Mouse (Mus musculus) erythroblast, embryonic 14.5 days (primary cell): ENCODE results near the gene Prox1.

Experiments used
- GATA1 ChIP-seq: IDR thresholded peaks from 2 replicates; pipeline ENCODE4 v1.6.1; 2012; ENCODE audit warnings: low read length, inconsistent platforms, mixed read lengths
- TAL1 ChIP-seq: IDR thresholded peaks from 3 replicates; pipeline ENCODE4 v1.6.1; 2012; ENCODE audit warnings: low read length, inconsistent platforms, mixed read lengths

- TF ChIP-seq TAL1 (no peak), GATA1 (no peak)
Measured at GRCm38 (mm10) chr1:190140519-190140918, 30.0 kb downstream of the Prox1 start.
